Mouse (Mus musculus) lung, postnatal 0 days (tissue): ENCODE measurements around the gene Lrrk1. TPM values are rescaled to one million over a fixed set of nuclear protein-coding genes. Genes with fewer than 3 reads are reported as not detected.

Experiments used
- ATAC-seq: fragments of 200-750 bp; cut with Nextera tagmentation; 2 replicates; pipeline ENCODE4 v1.8.0; 2017; ENCODE audit warnings: moderate library complexity
- DNase-seq: peaks from one replicate; pipeline ENCODE4 v3.0.0-alpha.2; 2016; ENCODE audit warnings: low spot score
- H3K27ac ChIP-seq: fragments of 300-500 bp; sonication (generic); 2 replicates; pipeline ENCODE4 v1.5.1; 2014; ENCODE audit warnings: antibody characterized with exemption, mild to moderate bottlenecking, low read length, mixed read lengths
- H3K27me3 ChIP-seq: fragments of 300-500 bp; sonication (generic); replicated peaks from 2 replicates; pipeline ENCODE4 v1.6.1; 2014; ENCODE audit warnings: low read length, mixed read lengths; ENCODE audit not compliant: insufficient read depth
- H3K36me3 ChIP-seq: fragments of 300-500 bp; sonication (generic); 2 replicates; pipeline ENCODE4 v1.6.1; 2014; ENCODE audit warnings: low read length, mixed read lengths; ENCODE audit not compliant: insufficient read depth
- H3K4me1 ChIP-seq: fragments of 300-500 bp; sonication (generic); 2 replicates; pipeline ENCODE4 v1.6.1; 2014; ENCODE audit warnings: antibody characterized with exemption, low read depth, low read length, mixed read lengths; ENCODE audit not compliant: insufficient read depth
- H3K4me2 ChIP-seq: fragments of 300-500 bp; sonication (generic); replicated peaks from 2 replicates; pipeline ENCODE4 v1.6.1; 2014; ENCODE audit warnings: low read depth, mild to moderate bottlenecking, low read length, moderate library complexity, mixed read lengths
- H3K4me3 ChIP-seq: fragments of 300-500 bp; sonication (generic); 2 replicates; pipeline ENCODE4 v1.5.1; 2014; ENCODE audit warnings: low read depth, low read length
- H3K9ac ChIP-seq: fragments of 300-500 bp; sonication (generic); replicated peaks from 2 replicates; pipeline ENCODE4 v1.6.1; 2014; ENCODE audit warnings: low read depth, mild to moderate bottlenecking
- H3K9me3 ChIP-seq: fragments of 300-500 bp; sonication (generic); 2 replicates; pipeline ENCODE4 v1.6.1; 2016; ENCODE audit warnings: low read length, mixed read lengths
- CTCF ChIP-seq: IDR thresholded peaks from 2 replicates; pipeline ENCODE4 v1.5.1; 2016; ENCODE audit warnings: antibody characterized with exemption, mild to moderate bottlenecking
- EP300 ChIP-seq: IDR thresholded peaks from 2 replicates; pipeline ENCODE4 v1.6.1; 2016; ENCODE audit warnings: antibody characterized with exemption, mild to moderate bottlenecking, control low read depth
- WGBS: fragments of 180-500 bp; shearing (Covaris S2); extraction: QIAGEN DNeasy Blood & Tissue Kit; methylation state at CpG from one replicate; pipeline ENCODE4 v1.1.7; 2014; 5-methylcytosine and 5-hydroxymethylcytosine counted together
- polyA plus RNA-seq: library from polyadenylated mRNA; unstranded; fragments of >200 nt; fragmentation: Nextera tagmentation; extraction: Ambion mirVana; gene quantifications from 2 replicates; pipeline ENCODE4 v1.2.1, GENCODE M21; 2015

The Lrrk1 gene
- polyA plus RNA-seq, 1 experiment from 2014 or later = 20.5 TPM

- H3K27me3 ChIP-seq = no peaks in the 10 kb centered on the region
- ATAC-seq (no peak), DNase-seq (no peak)
- TF ChIP-seq CTCF (no peak), EP300 (no peak)
- no peak overlapping the region for H3K4me2 ChIP-seq
- H3K4me1 ChIP-seq = no peaks in the 10 kb centered on the region
- H3K9ac ChIP-seq = no peak overlapping the region
- no peaks in the 10 kb centered on the region for H3K9me3 ChIP-seq
- no peaks in the 10 kb centered on the region for H3K36me3 ChIP-seq
- H3K4me3 ChIP-seq = no peak overlapping the region
- no peak overlapping the region for H3K27ac ChIP-seq
- 74% methylated on average over 4 of the region's 4 CpGs for WGBS
These were observed 16.7 kb upstream of the Lrrk1 start for GRCm38 (mm10) chr7:66404802-66405201.

GRCm38 (mm10) chr7:66404141-66404540 is 16.0 kb upstream of the Lrrk1 start:
- Histone ChIP-seq H3K36me3 (no peaks in the 10 kb centered on the region), H3K9ac (no peak overlapping the region), H3K4me1 (no peaks in the 10 kb centered on the region), H3K4me3 (no peak overlapping the region), H3K9me3 (no peaks in the 10 kb centered on the region), H3K4me2 (no peak overlapping the region), H3K27ac (no peak overlapping the region), H3K27me3 (no peaks in the 10 kb centered on the region)
- ATAC-seq (peak; percentile 62), DNase-seq (no peak)
- WGBS = 47% methylated on average over 10 of the region's 10 CpGs
- no peak for TF ChIP-seq CTCF
- TF ChIP-seq EP300 = no peak

GRCm38 (mm10) chr7:66402876-66403275 is 14.7 kb upstream of the Lrrk1 start:
- Histone ChIP-seq H3K27me3 (no peaks in the 10 kb centered on the region), H3K4me2 (no peak overlapping the region), H3K4me1 (no peaks in the 10 kb centered on the region), H3K4me3 (no peak overlapping the region), H3K36me3 (no peaks in the 10 kb centered on the region), H3K9me3 (no peaks in the 10 kb centered on the region), H3K9ac (no peak overlapping the region), H3K27ac (no peak overlapping the region)
- DNase-seq = no peak
- no peak for TF ChIP-seq EP300
- no peak for TF ChIP-seq CTCF
- no peak for ATAC-seq
- WGBS = 83% methylated on average over 5 of the region's 5 CpGs

- Histone ChIP-seq H3K4me2 (no peak overlapping the region), H3K4me3 (no peak overlapping the region), H3K36me3 (no peaks in the 10 kb centered on the region), H3K27me3 (no peaks in the 10 kb centered on the region), H3K4me1 (no peaks in the 10 kb centered on the region), H3K9ac (no peak overlapping the region), H3K27ac (no peak overlapping the region), H3K9me3 (no peaks in the 10 kb centered on the region)
- DNase-seq (no peak), ATAC-seq (no peak)
- TF ChIP-seq EP300 = no peak
- 62% methylated on average over 8 of the region's 8 CpGs for WGBS
These were observed 13.5 kb upstream of the Lrrk1 start for GRCm38 (mm10) chr7:66401605-66402004.

- TF ChIP-seq CTCF (no peak), EP300 (no peak)
- Histone ChIP-seq H3K4me2 (no peak overlapping the region), H3K4me1 (no peaks in the 10 kb centered on the region), H3K36me3 (no peaks in the 10 kb centered on the region), H3K9me3 (no peaks in the 10 kb centered on the region), H3K27ac (no peak overlapping the region), H3K9ac (no peak overlapping the region), H3K27me3 (no peaks in the 10 kb centered on the region), H3K4me3 (no peak overlapping the region)
- WGBS = 65% methylated on average over 3 of the region's 3 CpGs
- DNase-seq (no peak), ATAC-seq (no peak)
These were observed 9.1 kb upstream of the Lrrk1 start for GRCm38 (mm10) chr7:66397288-66397687.

GRCm38 (mm10) chr7:66388621-66389532 is 727 bp upstream of the Lrrk1 start:
- 8% methylated on average over 28 of the region's 28 CpGs for WGBS
- Histone ChIP-seq H3K9ac (peak overlapping the region; percentile 93), H3K9me3 (no peaks in the 10 kb centered on the region), H3K27me3 (no peaks in the 10 kb centered on the region), H3K4me1 (peaks cover 9% of the 10 kb centered on the region; the same call in 1 of the 2 replicates), H3K4me3 (peak overlapping the region; percentile 77), H3K36me3 (no peaks in the 10 kb centered on the region), H3K4me2 (peak overlapping the region; percentile 95), H3K27ac (peak overlapping the region; percentile 92)
- peak; percentile 96 for TF ChIP-seq CTCF
- no peak for TF ChIP-seq EP300
- DNase-seq = peak; percentile 96
- peak; percentile 75 for ATAC-seq
